Comparison of ENCODE assay signal across 8 mouse cellular contexts in the genomic region with DNA sequence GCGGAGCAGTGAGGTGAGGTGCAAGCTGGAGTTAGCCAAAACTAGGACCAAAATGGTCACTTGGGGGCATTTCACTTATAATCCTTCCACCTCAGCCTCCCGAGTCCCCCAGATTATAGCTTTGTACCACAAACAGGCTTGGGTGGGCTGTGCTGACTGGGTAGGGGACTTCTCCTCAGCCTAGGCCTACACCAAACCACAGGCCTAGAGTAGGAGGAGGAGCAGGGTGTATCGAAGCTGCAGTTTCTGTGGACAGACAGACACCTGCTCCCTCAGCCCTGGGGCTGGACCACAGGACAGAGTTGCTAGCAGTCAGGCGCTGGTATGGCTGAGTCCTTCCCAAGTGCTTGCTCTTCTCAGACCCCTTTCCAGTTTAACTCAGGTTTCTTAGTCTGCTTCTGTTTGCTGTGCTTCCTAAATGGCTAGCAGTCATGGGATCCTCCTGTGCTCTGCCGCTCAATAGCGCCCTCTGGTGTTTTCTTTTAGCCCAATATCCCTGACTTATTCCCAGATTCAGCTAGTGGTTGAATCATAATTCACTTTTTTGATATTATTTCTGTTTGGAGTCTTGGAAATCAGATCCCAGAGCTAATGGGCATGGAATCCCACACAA. TPM values are rescaled to one million over a fixed set of nuclear protein-coding genes. Genes with fewer than 3 reads are reported as not detected.
A peak's percentile ranks its signal among the peaks of the same experiment; 100 is the strongest.
DNase-seq lines count a peak whose midpoint lies in the region; ATAC-seq and TF ChIP-seq lines count a peak whose summit lies in the region.

No protein-coding gene starts in this region.

- peak; percentile 87 for TF ChIP-seq CTCF in intestine, postnatal 0 days (IDR thresholded peaks at IDR 0.05; ENCODE audit: low read depth)

- H3K4me3 ChIP-seq in intestine, postnatal 0 days (ENCODE audit: low read depth, low read length), result no peak overlapping the region
- H3K4me3 ChIP-seq in intestine, embryonic 16.5 days (ENCODE audit: low read length), result no peak overlapping the region
- no peak overlapping the region for H3K4me3 ChIP-seq in hindbrain, embryonic 12.5 days
- H3K4me3 ChIP-seq in midbrain, embryonic 16.5 days (ENCODE audit: low read depth, low read length), result no peak overlapping the region

- H3K27ac ChIP-seq in intestine, postnatal 0 days (ENCODE audit: low read depth, low read length), result no peak overlapping the region
- H3K27ac ChIP-seq in intestine, embryonic 16.5 days (ENCODE audit: low read length), result no peak overlapping the region
- no peak overlapping the region for H3K27ac ChIP-seq in hindbrain, embryonic 12.5 days
- no peak overlapping the region for H3K27ac ChIP-seq in midbrain, embryonic 16.5 days (ENCODE audit: low read length)

- H3K4me2 ChIP-seq in intestine, postnatal 0 days (replicated peaks; ENCODE audit: low read depth), result no peak overlapping the region
- no peak overlapping the region for H3K4me2 ChIP-seq in intestine, embryonic 16.5 days (ENCODE audit: low read depth, low read length)
- no peak overlapping the region for H3K4me2 ChIP-seq in hindbrain, embryonic 12.5 days (replicated peaks)
- H3K4me2 ChIP-seq in midbrain, embryonic 16.5 days (ENCODE audit: low read length), result no peak overlapping the region

- no peaks in the 10 kb centered on the region for H3K9me3 ChIP-seq in intestine, postnatal 0 days (ENCODE audit: control insufficient read depth)
- no peaks in the 10 kb centered on the region for H3K9me3 ChIP-seq in intestine, embryonic 16.5 days (ENCODE audit: control insufficient read depth, low read length)
- H3K9me3 ChIP-seq in hindbrain, embryonic 12.5 days (replicated peaks), result no peaks in the 10 kb centered on the region
- no peaks in the 10 kb centered on the region for H3K9me3 ChIP-seq in midbrain, embryonic 16.5 days (replicated peaks; ENCODE audit: control insufficient read depth, low read length, poor library complexity, severe bottlenecking)

- H3K4me1 ChIP-seq in intestine, postnatal 0 days (replicated peaks; ENCODE audit: control insufficient read depth, insufficient read depth, low read length), result no peaks in the 10 kb centered on the region
- no peaks in the 10 kb centered on the region for H3K4me1 ChIP-seq in intestine, embryonic 16.5 days (ENCODE audit: control insufficient read depth, insufficient read depth, low read length)
- H3K4me1 ChIP-seq in hindbrain, embryonic 12.5 days, result 0 out of 2 replicates have a peak, but pooled peaks cover 3% of the 10 kb centered on the region
- no peaks in the 10 kb centered on the region for H3K4me1 ChIP-seq in midbrain, embryonic 16.5 days (ENCODE audit: control insufficient read depth, insufficient read depth, low read length)

- H3K9ac ChIP-seq in intestine, postnatal 0 days (ENCODE audit: low read depth, low read length), result no peak overlapping the region
- no peak overlapping the region for H3K9ac ChIP-seq in intestine, embryonic 16.5 days (ENCODE audit: low read depth, low read length)
- no peak overlapping the region for H3K9ac ChIP-seq in hindbrain, embryonic 12.5 days
- H3K9ac ChIP-seq in midbrain, embryonic 16.5 days (ENCODE audit: low read depth, low read length), result no peak overlapping the region

- no peaks in the 10 kb centered on the region for H3K27me3 ChIP-seq in intestine, postnatal 0 days (replicated peaks; ENCODE audit: control insufficient read depth, insufficient read depth, low read length)
- H3K27me3 ChIP-seq in intestine, embryonic 16.5 days (replicated peaks; ENCODE audit: control insufficient read depth, insufficient read depth, low read length), result no peaks in the 10 kb centered on the region
- H3K27me3 ChIP-seq in hindbrain, embryonic 12.5 days, result no peaks in the 10 kb centered on the region
- no peaks in the 10 kb centered on the region for H3K27me3 ChIP-seq in midbrain, embryonic 16.5 days (ENCODE audit: control insufficient read depth, insufficient read depth, low read depth, low read length)

- H3K36me3 ChIP-seq in intestine, postnatal 0 days (ENCODE audit: control insufficient read depth, insufficient read depth), result no peaks in the 10 kb centered on the region
- H3K36me3 ChIP-seq in intestine, embryonic 16.5 days (ENCODE audit: control insufficient read depth, insufficient read depth, low read length), result no peaks in the 10 kb centered on the region
- no peaks in the 10 kb centered on the region for H3K36me3 ChIP-seq in hindbrain, embryonic 12.5 days
- no peaks in the 10 kb centered on the region for H3K36me3 ChIP-seq in midbrain, embryonic 16.5 days (ENCODE audit: control insufficient read depth, insufficient read depth, low read length)

- WGBS in intestine, postnatal 0 days, result 42% methylated on average over 6 of the region's 6 CpGs
- 53% methylated on average over 6 of the region's 6 CpGs for WGBS in intestine, embryonic 16.5 days
- 44% methylated on average over 6 of the region's 6 CpGs for WGBS in hindbrain, embryonic 12.5 days
- 44% methylated on average over 6 of the region's 6 CpGs for WGBS in midbrain, embryonic 16.5 days

- no peak for ATAC-seq in intestine, postnatal 0 days
- ATAC-seq in intestine, embryonic 16.5 days, result no peak
- ATAC-seq in hindbrain, embryonic 12.5 days (ENCODE audit: low FRiP score), result peak; percentile 48; the same call in 1 of the 2 replicates
- peak; percentile 56; the same call in 1 of the 2 replicates for ATAC-seq in midbrain, embryonic 16.5 days

- peak; percentile 66 for DNase-seq in adrenal gland, postnatal 10 days
- DNase-seq in embryo, embryonic 11 days, result peak; percentile 80
- peak; percentile 29 to 31 for DNase-seq in left cerebral cortex, adult 8-10 months (ENCODE audit: low spot score in 2 of 2)
- DNase-seq in spleen, postnatal 4 days (ENCODE audit: low spot score in 2 of 2), result no peak

RNA-seq across cellular contexts. Expression of a gene that starts 50.4 kb away (rescaled TPM):
- polyA plus RNA-seq in intestine, postnatal 0 days (2015; fragmentation: Nextera tagmentation; extraction: Ambion mirVana), result not detected in 2 replicates
- not detected in 2 replicates for polyA plus RNA-seq in intestine, embryonic 16.5 days (2015; fragmentation: Nextera tagmentation; extraction: Ambion mirVana)
- total RNA-seq in adrenal gland, postnatal 10 days (2021), result 1 to 10 TPM; 3.0 to 3.7 TPM
- 0.26 and 0.30 TPM in 2 replicates for polyA plus RNA-seq in hindbrain, embryonic 12.5 days (2016; fragmentation: Nextera tagmentation; extraction: Ambion mirVana)
- 1 to 10 TPM; 1.1 to 2.4 (median 1.3) TPM for total RNA-seq in left cerebral cortex, adult 8-10 months (2022)
- 0.26 and 0.31 TPM in 2 replicates for polyA plus RNA-seq in midbrain, embryonic 16.5 days (2015; fragmentation: Nextera tagmentation; extraction: Ambion mirVana)

Comparison
In these comparisons a context has a peak if more than half of its experiments do, and no peak if none do; other contexts are left out.
1. ATAC-seq: peak in hindbrain, embryonic 12.5 days (single experiment) and midbrain, embryonic 16.5 days (single experiment); none in intestine, postnatal 0 days (single experiment) and intestine, embryonic 16.5 days (single experiment).
2. DNase-seq: peak in adrenal gland, postnatal 10 days (single experiment), embryo, embryonic 11 days (single experiment) and left cerebral cortex, adult 8-10 months (2 of 2); none in spleen, postnatal 4 days (0 of 2).